Mouse (Mus musculus): ENCODE results near the gene Acer3. TPM values are rescaled to one million over a fixed set of nuclear protein-coding genes. Genes with fewer than 3 reads are reported as not detected.

The Acer3 gene
- total RNA-seq, 1 experiment, result 26.2 TPM

- TF ChIP-seq HCFC1 (IDR thresholded peaks at IDR 0.05; ENCODE audit: borderline replicate concordance, insufficient read depth, low read length), result no peak
- no peak for TF ChIP-seq MAFK (IDR thresholded peaks at IDR 0.05; ENCODE audit: insufficient read depth, low read depth, low read length)
- TF ChIP-seq ZC3H11A (IDR thresholded peaks at IDR 0.05; ENCODE audit: borderline replicate concordance, low read depth, low read length), result no peak
- H3K9me3 ChIP-seq (ENCODE audit: control insufficient read depth, insufficient read depth, low read depth, low read length), result no peaks in the 10 kb centered on the region
- in situ Hi-C loops (cut with MboI; ENCODE audit: low sequenced_read_pairs in 2 of 2, unreplicated experiment in 2 of 2), result no loop called here
Measured at GRCm38 (mm10) chr7:98309219-98310030, 11.6 kb downstream of the Acer3 start.

DNA sequence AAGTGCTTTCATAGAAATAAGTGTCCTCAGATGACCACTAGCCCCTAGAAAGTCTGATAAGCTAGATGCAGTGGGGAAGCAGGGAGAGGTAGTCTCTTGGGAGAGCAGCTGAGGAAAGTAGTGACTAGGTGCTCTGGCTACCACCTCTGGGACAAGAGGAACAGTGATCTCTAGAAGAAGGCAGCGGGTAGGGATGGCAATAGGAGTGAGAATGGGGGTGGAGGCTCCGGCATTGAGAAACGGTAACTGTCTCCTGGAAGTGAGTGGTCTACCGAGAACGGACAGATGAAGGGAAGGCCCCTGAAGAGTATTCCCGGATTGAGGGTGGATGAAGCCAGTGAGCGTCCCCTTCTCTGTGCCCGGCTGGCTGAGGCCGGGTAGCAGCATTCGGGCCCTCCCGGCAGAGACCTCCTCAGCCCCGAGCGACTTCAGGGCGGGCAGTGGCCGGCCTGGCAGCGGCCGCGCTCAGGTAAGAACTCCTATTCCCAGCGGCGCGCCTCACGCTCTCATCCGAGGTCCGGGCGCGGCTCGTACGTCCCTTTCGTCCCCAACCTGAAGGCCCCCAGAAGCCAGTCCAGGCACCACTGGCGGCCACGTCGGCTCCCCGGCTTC, 12.3 kb downstream of the Acer3 start:
- peaks cover 0 to 2% of the 10 kb centered on the region in 2 experiments; a peak in 1 of 4 replicates for H3K4me1 ChIP-seq (ENCODE audit: control insufficient read depth in 2 of 2, insufficient read depth in 2 of 2, low read length in 2 of 2, poor library complexity in 1 of 2)
- in situ Hi-C loops (cut with MboI; ENCODE audit: low sequenced_read_pairs in 2 of 2, unreplicated experiment in 2 of 2), result no loop called here
- no peak overlapping the region for H3K27ac ChIP-seq (ENCODE audit: insufficient read depth, low read depth, low read length, poor library complexity, severe bottlenecking)
- peak overlapping the region; percentile 92 for H3K9ac ChIP-seq (ENCODE audit: insufficient read depth, low read depth, low read length, poor library complexity, severe bottlenecking)
- DNase-seq (ENCODE audit: low read depth, low spot score), result no peak
- no peak for TF ChIP-seq MAFK (IDR thresholded peaks at IDR 0.05; ENCODE audit: insufficient read depth, low read depth, low read length)
- no peak for TF ChIP-seq ZNF384 (IDR thresholded peaks at IDR 0.05; ENCODE audit: low read depth, low read length)
- no peak for TF ChIP-seq HCFC1 (IDR thresholded peaks at IDR 0.05; ENCODE audit: borderline replicate concordance, insufficient read depth, low read length)
- no peak for TF ChIP-seq CHD2 (IDR thresholded peaks at IDR 0.05; ENCODE audit: low read depth, low read length)
- no peak for TF ChIP-seq ZC3H11A (IDR thresholded peaks at IDR 0.05; ENCODE audit: borderline replicate concordance, low read depth, low read length)
- H3K4me3 ChIP-seq (ENCODE audit: insufficient read depth in 1 of 2, low read depth in 1 of 2, low read length in 2 of 2, poor library complexity in 1 of 2, severe bottlenecking in 1 of 2), result peak overlapping the region; percentile 90 to 98
- H3K9me3 ChIP-seq (ENCODE audit: control insufficient read depth, insufficient read depth, low read depth, low read length), result no peaks in the 10 kb centered on the region
- H3K36me3 ChIP-seq (ENCODE audit: control insufficient read depth, insufficient read depth, low read length, poor library complexity, severe bottlenecking), result no peaks in the 10 kb centered on the region

More at GRCm38 (mm10) chr7:98309219-98310030, 11.6 kb downstream of the Acer3 start:
- H3K4me1 ChIP-seq (ENCODE audit: control insufficient read depth in 2 of 2, insufficient read depth in 2 of 2, low read length in 2 of 2, poor library complexity in 1 of 2), result peaks cover 0 to 2% of the 10 kb centered on the region in 2 experiments; a peak in 1 of 4 replicates
- H3K4me3 ChIP-seq (ENCODE audit: insufficient read depth in 1 of 2, low read depth in 1 of 2, low read length in 2 of 2, poor library complexity in 1 of 2, severe bottlenecking in 1 of 2), result peak overlapping the region; percentile 90 to 98
- H3K9ac ChIP-seq (ENCODE audit: insufficient read depth, low read depth, low read length, poor library complexity, severe bottlenecking), result peak overlapping the region; percentile 92
- peak; percentile 92 for DNase-seq (ENCODE audit: low read depth, low spot score)
- H3K27ac ChIP-seq (ENCODE audit: insufficient read depth, low read depth, low read length, poor library complexity, severe bottlenecking), result no peak overlapping the region
- H3K36me3 ChIP-seq (ENCODE audit: control insufficient read depth, insufficient read depth, low read length, poor library complexity, severe bottlenecking), result no peaks in the 10 kb centered on the region

GRCm38 (mm10) chr7:98307921-98308606, 12.9 kb downstream of the Acer3 start:
- H3K27ac ChIP-seq (ENCODE audit: insufficient read depth, low read depth, low read length, poor library complexity, severe bottlenecking), result no peak overlapping the region
- peak overlapping the region; percentile 92 for H3K9ac ChIP-seq (ENCODE audit: insufficient read depth, low read depth, low read length, poor library complexity, severe bottlenecking)
- H3K4me3 ChIP-seq (ENCODE audit: insufficient read depth in 1 of 2, low read depth in 1 of 2, low read length in 2 of 2, poor library complexity in 1 of 2, severe bottlenecking in 1 of 2), result peak overlapping the region; percentile 90 to 98
- H3K36me3 ChIP-seq (ENCODE audit: control insufficient read depth, insufficient read depth, low read length, poor library complexity, severe bottlenecking), result no peaks in the 10 kb centered on the region
- in situ Hi-C loops (cut with MboI; ENCODE audit: low sequenced_read_pairs in 2 of 2, unreplicated experiment in 2 of 2), result no loop called here
- no peaks in the 10 kb centered on the region for H3K9me3 ChIP-seq (ENCODE audit: control insufficient read depth, insufficient read depth, low read depth, low read length)
- no peak for DNase-seq (ENCODE audit: low read depth, low spot score)
- peaks cover 0 to 2% of the 10 kb centered on the region in 2 experiments; a peak in 1 of 4 replicates for H3K4me1 ChIP-seq (ENCODE audit: control insufficient read depth in 2 of 2, insufficient read depth in 2 of 2, low read length in 2 of 2, poor library complexity in 1 of 2)
- TF ChIP-seq CHD2 (IDR thresholded peaks at IDR 0.05; ENCODE audit: low read depth, low read length) (no peak), MAFK (IDR thresholded peaks at IDR 0.05; ENCODE audit: insufficient read depth, low read depth, low read length) (no peak)

DNA sequence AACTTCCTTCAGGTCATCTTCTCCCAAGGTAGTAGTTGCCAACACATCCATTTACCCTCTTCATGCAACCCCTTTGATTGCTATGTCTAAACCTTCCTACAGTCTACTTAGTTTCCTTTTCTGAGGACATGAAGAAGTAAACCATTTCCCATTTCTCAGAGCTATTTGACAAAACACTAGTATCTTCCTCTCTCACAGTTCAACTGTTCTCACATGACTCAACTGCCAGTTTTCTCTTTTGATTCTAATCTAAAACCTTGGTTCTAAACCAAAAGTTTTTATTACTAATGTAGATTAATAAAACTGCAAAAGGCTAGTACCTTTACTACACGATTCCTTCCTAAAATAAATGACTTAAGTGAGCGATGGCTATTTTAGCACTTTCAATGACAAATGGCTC, 13.6 kb downstream of the Acer3 start:
- no peaks in the 10 kb centered on the region for H3K36me3 ChIP-seq (ENCODE audit: control insufficient read depth, insufficient read depth, low read length, poor library complexity, severe bottlenecking)
- H3K4me3 ChIP-seq (ENCODE audit: insufficient read depth in 1 of 2, low read depth in 1 of 2, low read length in 2 of 2, poor library complexity in 1 of 2, severe bottlenecking in 1 of 2), result no peak overlapping the region
- H3K4me1 ChIP-seq (ENCODE audit: control insufficient read depth in 2 of 2, insufficient read depth in 2 of 2, low read length in 2 of 2, poor library complexity in 1 of 2), result peaks cover 0 to 2% of the 10 kb centered on the region in 2 experiments; a peak in 1 of 4 replicates
- H3K27ac ChIP-seq (ENCODE audit: insufficient read depth, low read depth, low read length, poor library complexity, severe bottlenecking), result no peak overlapping the region
- TF ChIP-seq HCFC1 (IDR thresholded peaks at IDR 0.05; ENCODE audit: borderline replicate concordance, insufficient read depth, low read length), result no peak
- no peak for TF ChIP-seq ZC3H11A (IDR thresholded peaks at IDR 0.05; ENCODE audit: borderline replicate concordance, low read depth, low read length)
- no peak for TF ChIP-seq CHD2 (IDR thresholded peaks at IDR 0.05; ENCODE audit: low read depth, low read length)
- no peak for TF ChIP-seq ZNF384 (IDR thresholded peaks at IDR 0.05; ENCODE audit: low read depth, low read length)
- TF ChIP-seq MAFK (IDR thresholded peaks at IDR 0.05; ENCODE audit: insufficient read depth, low read depth, low read length), result no peak
- no peak for DNase-seq (ENCODE audit: low read depth, low spot score)
- no peak overlapping the region for H3K9ac ChIP-seq (ENCODE audit: insufficient read depth, low read depth, low read length, poor library complexity, severe bottlenecking)
- in situ Hi-C loops (cut with MboI; ENCODE audit: low sequenced_read_pairs in 2 of 2, unreplicated experiment in 2 of 2), result no loop called here
- no peaks in the 10 kb centered on the region for H3K9me3 ChIP-seq (ENCODE audit: control insufficient read depth, insufficient read depth, low read depth, low read length)

All from ES-E14 (cell line).